Mouse (Mus musculus) forebrain, embryonic 13.5 days (tissue): ENCODE measurements at regions not wholly inside any gene's neighbourhood (a gene's known extent, or its start where the extent isn't known, plus 50 kb on each side); places are given as distances from the start of the nearest gene placed in this dataset.

Experiments
- ATAC-seq: fragments of 200-750 bp; cut with Nextera tagmentation; 2 replicates; pipeline ENCODE4 v1.8.0; 2017
- H3K27ac ChIP-seq: fragments of 300-500 bp; sonication (generic); 2 replicates; pipeline ENCODE4 v1.5.1; 2015; ENCODE audit warnings: inconsistent platforms, mild to moderate bottlenecking, moderate library complexity
- H3K27me3 ChIP-seq: fragments of 300-500 bp; sonication (generic); 2 replicates; pipeline ENCODE4 v1.6.1; 2015; ENCODE audit warnings: mild to moderate bottlenecking, inconsistent platforms
- H3K36me3 ChIP-seq: fragments of 300-500 bp; sonication (generic); 2 replicates; pipeline ENCODE4 v1.6.1; 2015; ENCODE audit warnings: mild to moderate bottlenecking, inconsistent platforms; ENCODE audit not compliant: poor library complexity, severe bottlenecking
- H3K4me1 ChIP-seq: fragments of 300-500 bp; sonication (generic); 2 replicates; pipeline ENCODE4 v1.6.1; 2015; ENCODE audit warnings: inconsistent platforms
- H3K4me2 ChIP-seq: fragments of 300-500 bp; sonication (generic); 2 replicates; pipeline ENCODE4 v1.6.1; 2015; ENCODE audit warnings: inconsistent platforms, mild to moderate bottlenecking, moderate library complexity
- H3K4me3 ChIP-seq: fragments of 300-500 bp; sonication (generic); 2 replicates; pipeline ENCODE4 v1.5.1; 2015; ENCODE audit warnings: mild to moderate bottlenecking, inconsistent platforms
- H3K9ac ChIP-seq: fragments of 300-500 bp; sonication (generic); 2 replicates; pipeline ENCODE4 v1.6.1; 2015; ENCODE audit warnings: mild to moderate bottlenecking, inconsistent platforms
- H3K9me3 ChIP-seq: fragments of 300-500 bp; sonication (generic); replicated peaks from 2 replicates; pipeline ENCODE4 v1.6.1; 2016; ENCODE audit warnings: inconsistent platforms
- WGBS: fragments of 180-500 bp; shearing (Covaris S2); methylation state at CpG from one replicate; pipeline ENCODE4 v1.1.7; 2015; 5-methylcytosine and 5-hydroxymethylcytosine counted together

- H3K36me3 ChIP-seq, result no peaks in the 10 kb centered on the region
- H3K27me3 ChIP-seq, result no peaks in the 10 kb centered on the region; the same call in 1 of the 2 replicates
- H3K4me3 ChIP-seq, result no peak overlapping the region
- no peaks in the 10 kb centered on the region for H3K9me3 ChIP-seq
- H3K4me1 ChIP-seq, result no peaks in the 10 kb centered on the region; the same call in 1 of the 2 replicates
- no peak overlapping the region for H3K27ac ChIP-seq
- ATAC-seq, result no peak
- WGBS, result 96% methylated on average over 6 of the region's 6 CpGs
- H3K4me2 ChIP-seq, result no peak overlapping the region
- H3K9ac ChIP-seq, result no peak overlapping the region
Measured at GRCm38 (mm10) chr9:61025341-61025740, 231.0 kb downstream of the Uaca start.

GRCm38 (mm10) chr9:61028775-61029401 lies 234.5 kb downstream of the Uaca start:
- H3K27ac ChIP-seq, result no peak overlapping the region
- peaks cover 21% of the 10 kb centered on the region for H3K4me1 ChIP-seq
- no peaks in the 10 kb centered on the region; the same call in 1 of the 2 replicates for H3K27me3 ChIP-seq
- no peak for ATAC-seq
- no peak overlapping the region for H3K4me2 ChIP-seq
- H3K9ac ChIP-seq, result no peak overlapping the region
- WGBS, result 68% methylated on average over 12 of the region's 12 CpGs
- H3K9me3 ChIP-seq, result no peaks in the 10 kb centered on the region
- H3K36me3 ChIP-seq, result no peaks in the 10 kb centered on the region
- no peak overlapping the region for H3K4me3 ChIP-seq

- WGBS, result 74% methylated on average over 26 of the region's 26 CpGs
- Histone ChIP-seq H3K36me3 (no peaks in the 10 kb centered on the region), H3K4me2 (no peak overlapping the region), H3K27ac (peak overlapping the region; percentile 54; the same call in 1 of the 2 replicates), H3K4me1 (peaks cover 21% of the 10 kb centered on the region), H3K9ac (no peak overlapping the region), H3K27me3 (no peaks in the 10 kb centered on the region; the same call in 1 of the 2 replicates), H3K9me3 (no peaks in the 10 kb centered on the region), H3K4me3 (no peak overlapping the region)
- ATAC-seq, result peak; percentile 10; the same call in 1 of the 2 replicates
Measured at GRCm38 (mm10) chr9:61031699-61032447, 237.5 kb downstream of the Uaca start.

GRCm38 (mm10) chr9:61032448-61033433 lies 238.4 kb downstream of the Uaca start:
- H3K4me3 ChIP-seq, result no peak overlapping the region
- WGBS, result 67% methylated on average over 23 of the region's 23 CpGs
- no peaks in the 10 kb centered on the region for H3K9me3 ChIP-seq
- H3K4me2 ChIP-seq, result no peak overlapping the region
- H3K27me3 ChIP-seq, result peaks cover 4% of the 10 kb centered on the region
- peaks cover 21% of the 10 kb centered on the region for H3K4me1 ChIP-seq
- H3K36me3 ChIP-seq, result no peaks in the 10 kb centered on the region
- H3K27ac ChIP-seq, result peak overlapping the region; percentile 54; the same call in 1 of the 2 replicates
- no peak overlapping the region for H3K9ac ChIP-seq
- peak; percentile 55; the same call in 1 of the 2 replicates for ATAC-seq

GRCm38 (mm10) chr9:61033593-61033992 lies 239.3 kb downstream of the Uaca start:
- Histone ChIP-seq H3K9me3 (no peaks in the 10 kb centered on the region), H3K4me1 (peaks cover 28% of the 10 kb centered on the region), H3K4me3 (no peak overlapping the region), H3K27ac (no peak overlapping the region), H3K36me3 (no peaks in the 10 kb centered on the region), H3K27me3 (peaks cover 4% of the 10 kb centered on the region; the same call in 1 of the 2 replicates), H3K9ac (no peak overlapping the region), H3K4me2 (no peak overlapping the region)
- WGBS, result 81% methylated on average over 9 of the region's 9 CpGs
- ATAC-seq, result no peak

GRCm38 (mm10) chr9:61042063-61042462 lies 247.7 kb downstream of the Uaca start:
- peaks cover 24% of the 10 kb centered on the region for H3K27me3 ChIP-seq
- H3K36me3 ChIP-seq, result no peaks in the 10 kb centered on the region
- no peak overlapping the region for H3K27ac ChIP-seq
- ATAC-seq, result no peak
- WGBS, result 47% methylated on average over 2 of the region's 2 CpGs
- no peak overlapping the region for H3K4me3 ChIP-seq
- peaks cover 37% of the 10 kb centered on the region for H3K4me1 ChIP-seq
- no peak overlapping the region for H3K4me2 ChIP-seq
- no peak overlapping the region for H3K9ac ChIP-seq
- no peaks in the 10 kb centered on the region for H3K9me3 ChIP-seq

- 85% methylated on average over 14 of the region's 14 CpGs for WGBS
- H3K4me1 ChIP-seq, result peaks cover 21% of the 10 kb centered on the region; the same call in 1 of the 2 replicates
- ATAC-seq, result no peak
- H3K27me3 ChIP-seq, result peaks cover 25% of the 10 kb centered on the region
- no peak overlapping the region for H3K4me3 ChIP-seq
- H3K4me2 ChIP-seq, result no peak overlapping the region
- no peaks in the 10 kb centered on the region for H3K9me3 ChIP-seq
- H3K27ac ChIP-seq, result no peak overlapping the region
- H3K36me3 ChIP-seq, result no peaks in the 10 kb centered on the region
- no peak overlapping the region for H3K9ac ChIP-seq
Measured at GRCm38 (mm10) chr9:61044983-61045382, 250.6 kb downstream of the Uaca start.

- ATAC-seq, result 0 out of 2 replicates have a peak, but pooled peaks have one; percentile 24
Measured at GRCm38 (mm10) chr9:61046517-61046916, 252.2 kb downstream of the Uaca start.

GRCm38 (mm10) chr9:61047289-61047688 lies 252.9 kb downstream of the Uaca start:
- no peak overlapping the region for H3K4me3 ChIP-seq
- ATAC-seq, result no peak
- no peaks in the 10 kb centered on the region; the same call in 1 of the 2 replicates for H3K9me3 ChIP-seq
- H3K27me3 ChIP-seq, result peaks cover 22% of the 10 kb centered on the region
- WGBS, result 78% methylated on average over 11 of the region's 11 CpGs
- H3K27ac ChIP-seq, result no peak overlapping the region
- H3K4me2 ChIP-seq, result no peak overlapping the region
- no peaks in the 10 kb centered on the region for H3K36me3 ChIP-seq
- H3K9ac ChIP-seq, result no peak overlapping the region
- peaks cover 7% of the 10 kb centered on the region; the same call in 1 of the 2 replicates for H3K4me1 ChIP-seq

More at GRCm38 (mm10) chr9:61046517-61046916, 252.2 kb downstream of the Uaca start:
- Histone ChIP-seq H3K9ac (no peak overlapping the region), H3K4me1 (peaks cover 13% of the 10 kb centered on the region; the same call in 1 of the 2 replicates), H3K36me3 (no peaks in the 10 kb centered on the region), H3K27me3 (peaks cover 25% of the 10 kb centered on the region), H3K4me3 (no peak overlapping the region), H3K27ac (no peak overlapping the region), H3K9me3 (no peaks in the 10 kb centered on the region), H3K4me2 (no peak overlapping the region)
- 18% methylated on average over 7 of the region's 7 CpGs for WGBS

GRCm38 (mm10) chr9:61048576-61048975 lies 254.2 kb downstream of the Uaca start:
- Histone ChIP-seq H3K9ac (no peak overlapping the region), H3K9me3 (no peaks in the 10 kb centered on the region; the same call in 1 of the 2 replicates), H3K27ac (no peak overlapping the region), H3K4me3 (no peak overlapping the region), H3K4me2 (no peak overlapping the region), H3K4me1 (no peaks in the 10 kb centered on the region), H3K36me3 (no peaks in the 10 kb centered on the region), H3K27me3 (peaks cover 19% of the 10 kb centered on the region)
- no peak for ATAC-seq
- WGBS, result 85% methylated on average over 15 of the region's 15 CpGs

- no peaks in the 10 kb centered on the region; the same call in 1 of the 2 replicates for H3K9me3 ChIP-seq
- H3K4me1 ChIP-seq, result peaks cover 24% of the 10 kb centered on the region
- ATAC-seq, result no peak
- no peaks in the 10 kb centered on the region for H3K36me3 ChIP-seq
- no peak overlapping the region for H3K9ac ChIP-seq
- no peak overlapping the region for H3K4me2 ChIP-seq
- 90% methylated on average over 12 of the region's 12 CpGs for WGBS
- H3K4me3 ChIP-seq, result no peak overlapping the region
- H3K27me3 ChIP-seq, result peaks cover 20% of the 10 kb centered on the region; the same call in 1 of the 2 replicates
- no peak overlapping the region for H3K27ac ChIP-seq
Measured at GRCm38 (mm10) chr9:61052621-61053020, 258.3 kb downstream of the Uaca start.
